Mouse (Mus musculus): ENCODE measurements around the gene Bfsp2. TPM values are rescaled to one million over a fixed set of nuclear protein-coding genes. Genes with fewer than 3 reads are reported as not detected.

Gene Bfsp2
- polyA plus RNA-seq, 1 experiment from 2014 or later: 1.1 TPM

- DNase-seq (ENCODE audit: low spot score) (no peak), ATAC-seq (ENCODE audit: insufficient number of reproducible peaks, low FRiP score, low TSS enrichment, low read depth) (no peak)
- peaks cover 10% of the 10 kb centered on the region for H3K4me1 ChIP-seq (ENCODE audit: control insufficient read depth, insufficient read depth, low read length)
- no peaks in the 10 kb centered on the region for H3K36me3 ChIP-seq (ENCODE audit: control insufficient read depth, insufficient read depth, low read length)
- no peak overlapping the region for H3K9ac ChIP-seq (ENCODE audit: low read length)
- H3K27me3 ChIP-seq (ENCODE audit: control insufficient read depth, insufficient read depth, low read length): no peaks in the 10 kb centered on the region
- WGBS: 91% methylated on average over 1 of the region's 1 CpGs
- no peak overlapping the region for H3K4me2 ChIP-seq (ENCODE audit: low read depth, severe bottlenecking)
- H3K9me3 ChIP-seq (ENCODE audit: control insufficient read depth, low read length): no peaks in the 10 kb centered on the region
- H3K27ac ChIP-seq (replicated peaks; ENCODE audit: low read depth, low read length): no peak overlapping the region
- no peak overlapping the region for H3K4me3 ChIP-seq (ENCODE audit: low read depth, low read length)
Observed at GRCm38 (mm10) chr9:103383576-103383975, 96.6 kb downstream of the Bfsp2 start.

GRCm38 (mm10) chr9:103382989-103383388, 97.2 kb downstream of the Bfsp2 start:
- no peak overlapping the region for H3K27ac ChIP-seq (replicated peaks; ENCODE audit: low read depth, low read length)
- WGBS: 57% methylated on average over 6 of the region's 6 CpGs
- no peak for ATAC-seq (ENCODE audit: insufficient number of reproducible peaks, low FRiP score, low TSS enrichment, low read depth)
- no peak overlapping the region for H3K4me3 ChIP-seq (ENCODE audit: low read depth, low read length)
- no peaks in the 10 kb centered on the region for H3K9me3 ChIP-seq (ENCODE audit: control insufficient read depth, low read length)
- no peak overlapping the region for H3K9ac ChIP-seq (ENCODE audit: low read length)
- H3K27me3 ChIP-seq (ENCODE audit: control insufficient read depth, insufficient read depth, low read length): no peaks in the 10 kb centered on the region
- no peak for DNase-seq (ENCODE audit: low spot score)
- no peak overlapping the region for H3K4me2 ChIP-seq (ENCODE audit: low read depth, severe bottlenecking)
- peaks cover 10% of the 10 kb centered on the region for H3K4me1 ChIP-seq (ENCODE audit: control insufficient read depth, insufficient read depth, low read length)
- H3K36me3 ChIP-seq (ENCODE audit: control insufficient read depth, insufficient read depth, low read length): no peaks in the 10 kb centered on the region

- Histone ChIP-seq H3K4me1 (ENCODE audit: control insufficient read depth, insufficient read depth, low read length) (no peaks in the 10 kb centered on the region), H3K4me3 (ENCODE audit: low read depth, low read length) (no peak overlapping the region), H3K27me3 (ENCODE audit: control insufficient read depth, insufficient read depth, low read length) (no peaks in the 10 kb centered on the region), H3K4me2 (ENCODE audit: low read depth, severe bottlenecking) (no peak overlapping the region), H3K27ac (replicated peaks; ENCODE audit: low read depth, low read length) (no peak overlapping the region), H3K9ac (ENCODE audit: low read length) (no peak overlapping the region), H3K9me3 (ENCODE audit: control insufficient read depth, low read length) (no peaks in the 10 kb centered on the region), H3K36me3 (ENCODE audit: control insufficient read depth, insufficient read depth, low read length) (no peaks in the 10 kb centered on the region)
- ATAC-seq (ENCODE audit: insufficient number of reproducible peaks, low FRiP score, low TSS enrichment, low read depth): no peak
- no peak for DNase-seq (ENCODE audit: low spot score)
- WGBS: 95% methylated on average over 4 of the region's 4 CpGs
Observed at GRCm38 (mm10) chr9:103380566-103380965, 99.7 kb downstream of the Bfsp2 start.

GRCm38 (mm10) chr9:103379199-103379598, 101.0 kb downstream of the Bfsp2 start:
- H3K36me3 ChIP-seq (ENCODE audit: control insufficient read depth, insufficient read depth, low read length): no peaks in the 10 kb centered on the region
- no peaks in the 10 kb centered on the region for H3K27me3 ChIP-seq (ENCODE audit: control insufficient read depth, insufficient read depth, low read length)
- H3K27ac ChIP-seq (replicated peaks; ENCODE audit: low read depth, low read length): no peak overlapping the region
- ATAC-seq (ENCODE audit: insufficient number of reproducible peaks, low FRiP score, low TSS enrichment, low read depth): no peak
- no peak overlapping the region for H3K4me3 ChIP-seq (ENCODE audit: low read depth, low read length)
- no peaks in the 10 kb centered on the region for H3K9me3 ChIP-seq (ENCODE audit: control insufficient read depth, low read length)
- WGBS: 64% methylated on average over 9 of the region's 9 CpGs
- no peak for DNase-seq (ENCODE audit: low spot score)
- H3K9ac ChIP-seq (ENCODE audit: low read length): no peak overlapping the region
- H3K4me2 ChIP-seq (ENCODE audit: low read depth, severe bottlenecking): no peak overlapping the region
- H3K4me1 ChIP-seq (ENCODE audit: control insufficient read depth, insufficient read depth, low read length): no peaks in the 10 kb centered on the region

GRCm38 (mm10) chr9:103378686-103379085, 101.5 kb downstream of the Bfsp2 start:
- H3K4me3 ChIP-seq (ENCODE audit: low read depth, low read length): no peak overlapping the region
- no peaks in the 10 kb centered on the region for H3K4me1 ChIP-seq (ENCODE audit: control insufficient read depth, insufficient read depth, low read length)
- ATAC-seq (ENCODE audit: insufficient number of reproducible peaks, low FRiP score, low TSS enrichment, low read depth): 0 out of 2 replicates have a peak, but pooled peaks have one; percentile 24
- no peak for DNase-seq (ENCODE audit: low spot score)
- H3K27me3 ChIP-seq (ENCODE audit: control insufficient read depth, insufficient read depth, low read length): no peaks in the 10 kb centered on the region
- H3K9me3 ChIP-seq (ENCODE audit: control insufficient read depth, low read length): no peaks in the 10 kb centered on the region
- no peak overlapping the region for H3K27ac ChIP-seq (replicated peaks; ENCODE audit: low read depth, low read length)
- H3K36me3 ChIP-seq (ENCODE audit: control insufficient read depth, insufficient read depth, low read length): no peaks in the 10 kb centered on the region
- no peak overlapping the region for H3K4me2 ChIP-seq (ENCODE audit: low read depth, severe bottlenecking)
- no peak overlapping the region for H3K9ac ChIP-seq (ENCODE audit: low read length)
- WGBS: 60% methylated on average over 10 of the region's 10 CpGs

- H3K27ac ChIP-seq (replicated peaks; ENCODE audit: low read depth, low read length): no peak overlapping the region; the same call in 1 of the 2 replicates
- 67% methylated on average over 7 of the region's 7 CpGs for WGBS
- no peak for ATAC-seq (ENCODE audit: insufficient number of reproducible peaks, low FRiP score, low TSS enrichment, low read depth)
Observed at GRCm38 (mm10) chr9:103376346-103377320, 103.6 kb downstream of the Bfsp2 start.

More at GRCm38 (mm10) chr9:103376346-103377320, 103.6 kb downstream of the Bfsp2 start:
- Histone ChIP-seq H3K4me3 (ENCODE audit: low read depth, low read length) (no peak overlapping the region), H3K9me3 (ENCODE audit: control insufficient read depth, low read length) (no peaks in the 10 kb centered on the region), H3K9ac (ENCODE audit: low read length) (no peak overlapping the region), H3K27me3 (ENCODE audit: control insufficient read depth, insufficient read depth, low read length) (no peaks in the 10 kb centered on the region), H3K36me3 (ENCODE audit: control insufficient read depth, insufficient read depth, low read length) (no peaks in the 10 kb centered on the region), H3K4me2 (ENCODE audit: low read depth, severe bottlenecking) (no peak overlapping the region), H3K4me1 (ENCODE audit: control insufficient read depth, insufficient read depth, low read length) (no peaks in the 10 kb centered on the region)
- DNase-seq (ENCODE audit: low spot score): no peak

Other genes with a start within 250 kb of the Bfsp2 start
- gene Trf, start 250.0 kb downstream of the Bfsp2 start, polyA plus RNA-seq (2014; fragmentation: Nextera tagmentation; extraction: Ambion mirVana): 9.7 and 11.7 TPM in 2 replicates
- 1.9 and 3.1 TPM in 2 replicates for gene 1300017J02Rik, start 175.3 kb downstream of the Bfsp2 start, polyA plus RNA-seq (2014; fragmentation: Nextera tagmentation; extraction: Ambion mirVana)
- gene Topbp1, start 175.2 kb downstream of the Bfsp2 start, polyA plus RNA-seq (2014; fragmentation: Nextera tagmentation; extraction: Ambion mirVana): 83.1 and 102 TPM in 2 replicates
- gene Cdv3, start 114.6 kb downstream of the Bfsp2 start, polyA plus RNA-seq (2014; fragmentation: Nextera tagmentation; extraction: Ambion mirVana): 123 and 139 TPM in 2 replicates

Measured in limb, embryonic 11.5 days (tissue).